Mouse (Mus musculus) G1E (cell line): Measurements from ENCODE around the gene Edn2. TPM values are rescaled to one million over a fixed set of nuclear protein-coding genes. Genes with fewer than 3 reads are reported as not detected.

Source experiments
- ATAC-seq: 2 replicates; pipeline ENCODE4 v1.8.0; 2016; ENCODE audit warnings: mild to moderate bottlenecking; ENCODE audit not compliant: insufficient number of reproducible peaks, poor library complexity, low FRiP score, severe bottlenecking; ENCODE audit errors: extremely low read depth
- DNase-seq: peaks from one replicate; pipeline ENCODE4 v3.0.0; 2012; ENCODE audit warnings: low spot score
- H3K27me3 ChIP-seq: 2 replicates; pipeline ENCODE4 v1.6.1; 2012; ENCODE audit warnings: mild to moderate bottlenecking, low read length, inconsistent platforms; ENCODE audit not compliant: insufficient read depth
- H3K36me3 ChIP-seq: replicated peaks from 2 replicates; pipeline ENCODE3; 2012; ENCODE audit warnings: mild to moderate bottlenecking, inconsistent platforms
- H3K4me1 ChIP-seq: 2 replicates; pipeline ENCODE4 v1.6.1; 2012; ENCODE audit warnings: low read depth, low read length, inconsistent platforms, mixed read lengths; ENCODE audit not compliant: insufficient read depth
- H3K4me3 ChIP-seq: 2 replicates; pipeline ENCODE4 v1.5.1; 2012; ENCODE audit warnings: low read depth, mild to moderate bottlenecking, inconsistent platforms, low read length, moderate library complexity, mixed read lengths
- H3K9me3 ChIP-seq: replicated peaks from 2 replicates; pipeline ENCODE4 v1.6.1; 2012; ENCODE audit warnings: inconsistent platforms
- CTCF ChIP-seq: IDR thresholded peaks from 2 replicates; pipeline ENCODE4 v1.5.1; 2012; ENCODE audit warnings: low read depth, low read length, inconsistent platforms, mixed read lengths
- GATA1 ChIP-seq: IDR thresholded peaks from 2 replicates; pipeline ENCODE4 v1.6.1; 2012; ENCODE audit warnings: borderline replicate concordance, low read length, inconsistent platforms, mixed read lengths
- GATA2 ChIP-seq: IDR thresholded peaks from 2 replicates; pipeline ENCODE4 v1.6.1; 2012; ENCODE audit warnings: low read depth, low read length, inconsistent platforms, borderline replicate concordance
- POLR2AphosphoS5 ChIP-seq: IDR thresholded peaks from 2 replicates; pipeline ENCODE4 v1.6.1; 2012; ENCODE audit warnings: low read depth, low read length, inconsistent platforms; ENCODE audit not compliant: insufficient replicate concordance
- TAL1 ChIP-seq: conservative IDR thresholded peaks from 2 replicates; pipeline ENCODE4 v1.6.1; 2012; ENCODE audit warnings: low read depth, low read length, inconsistent platforms, mixed read lengths
- polyA plus RNA-seq: library from polyadenylated mRNA; stranded (reverse); fragments of >175 nt; gene quantifications from 2 replicates; pipeline ENCODE4 v1.2.3, GENCODE M21; 2012
- total RNA-seq, 2 experiments: library from RNA; stranded (forward) in 1 of 2; stranded (reverse) in 1 of 2; fragments of 200-1000 nt in 1 of 2; fragments of >200 nt in 1 of 2; fragmentation: Nextera tagmentation in 1 of 2; gene quantifications; 2 replicates each; pipeline ENCODE4 v1.2.3; 2014 to 2017

The Edn2 gene
- total and polyA plus RNA-seq, 3 experiments = not detected

- peaks cover 73% of the 10 kb centered on the region for H3K9me3 ChIP-seq
- no peaks in the 10 kb centered on the region for H3K4me1 ChIP-seq
- no peak for TF ChIP-seq GATA1
- no peak for ATAC-seq
- no peak for DNase-seq
- no peaks in the 10 kb centered on the region; the same call in 1 of the 2 replicates for H3K27me3 ChIP-seq
- no peak overlapping the region for H3K4me3 ChIP-seq
- H3K36me3 ChIP-seq = no peaks in the 10 kb centered on the region
These were observed 38.3 kb downstream of the Edn2 start for GRCm38 (mm10) chr4:120199184-120199885.

GRCm38 (mm10) chr4:120200551-120201266 lies 39.7 kb downstream of the Edn2 start:
- H3K9me3 ChIP-seq = peaks cover 74% of the 10 kb centered on the region
- no peaks in the 10 kb centered on the region for H3K4me1 ChIP-seq
- TF ChIP-seq GATA2 = no peak
- no peak for TF ChIP-seq POLR2AphosphoS5
- TF ChIP-seq GATA1 = no peak
- TF ChIP-seq TAL1 = no peak
- no peak for TF ChIP-seq CTCF
- no peaks in the 10 kb centered on the region for H3K36me3 ChIP-seq
- no peak for DNase-seq
- H3K27me3 ChIP-seq = no peaks in the 10 kb centered on the region; the same call in 1 of the 2 replicates
- H3K4me3 ChIP-seq = no peak overlapping the region
- no peak for ATAC-seq

- H3K9me3 ChIP-seq = peaks cover 78% of the 10 kb centered on the region
- no peaks in the 10 kb centered on the region for H3K4me1 ChIP-seq
- no peak overlapping the region for H3K4me3 ChIP-seq
- TF ChIP-seq TAL1 (no peak), GATA1 (no peak), POLR2AphosphoS5 (no peak), CTCF (no peak), GATA2 (no peak)
- DNase-seq (no peak), ATAC-seq (no peak)
- no peaks in the 10 kb centered on the region for H3K36me3 ChIP-seq
- H3K27me3 ChIP-seq = no peaks in the 10 kb centered on the region; the same call in 1 of the 2 replicates
These were observed 43.4 kb downstream of the Edn2 start for GRCm38 (mm10) chr4:120204357-120204942.

GRCm38 (mm10) chr4:120206471-120206891 lies 45.5 kb downstream of the Edn2 start:
- no peak for ATAC-seq
- no peaks in the 10 kb centered on the region; the same call in 1 of the 2 replicates for H3K27me3 ChIP-seq

GRCm38 (mm10) chr4:120212080-120212479 lies 51.1 kb downstream of the Edn2 start:
- no peak for ATAC-seq
- no peak overlapping the region for H3K4me3 ChIP-seq
- no peaks in the 10 kb centered on the region for H3K27me3 ChIP-seq
- TF ChIP-seq CTCF (no peak), GATA1 (no peak), TAL1 (no peak), POLR2AphosphoS5 (no peak), GATA2 (no peak)
- no peaks in the 10 kb centered on the region for H3K4me1 ChIP-seq
- H3K36me3 ChIP-seq = no peaks in the 10 kb centered on the region
- peaks cover 87% of the 10 kb centered on the region for H3K9me3 ChIP-seq
- DNase-seq = no peak

More at GRCm38 (mm10) chr4:120206471-120206891, 45.5 kb downstream of the Edn2 start:
- no peaks in the 10 kb centered on the region for H3K36me3 ChIP-seq
- no peak overlapping the region for H3K4me3 ChIP-seq
- H3K4me1 ChIP-seq = no peaks in the 10 kb centered on the region
- TF ChIP-seq TAL1 = no peak
- no peak for TF ChIP-seq GATA2
- TF ChIP-seq GATA1 = no peak
- no peak for TF ChIP-seq POLR2AphosphoS5
- TF ChIP-seq CTCF = no peak
- DNase-seq = no peak
- H3K9me3 ChIP-seq = peaks cover 78% of the 10 kb centered on the region

- TF ChIP-seq GATA2 (no peak), TAL1 (no peak), POLR2AphosphoS5 (no peak), GATA1 (no peak), CTCF (no peak)
- peaks cover 86% of the 10 kb centered on the region for H3K9me3 ChIP-seq
- no peaks in the 10 kb centered on the region for H3K4me1 ChIP-seq
- ATAC-seq (no peak), DNase-seq (no peak)
- no peaks in the 10 kb centered on the region for H3K36me3 ChIP-seq
- H3K4me3 ChIP-seq = no peak overlapping the region
- H3K27me3 ChIP-seq = no peaks in the 10 kb centered on the region
These were observed 51.8 kb downstream of the Edn2 start for GRCm38 (mm10) chr4:120212812-120213211.
